Mouse (Mus musculus): ENCODE data around the gene Thbs3. TPM values are rescaled to one million over a fixed set of nuclear protein-coding genes. Genes with fewer than 3 reads are reported as not detected.

The Thbs3 gene
- total RNA-seq, 1 experiment = 36.9 TPM

DNA sequence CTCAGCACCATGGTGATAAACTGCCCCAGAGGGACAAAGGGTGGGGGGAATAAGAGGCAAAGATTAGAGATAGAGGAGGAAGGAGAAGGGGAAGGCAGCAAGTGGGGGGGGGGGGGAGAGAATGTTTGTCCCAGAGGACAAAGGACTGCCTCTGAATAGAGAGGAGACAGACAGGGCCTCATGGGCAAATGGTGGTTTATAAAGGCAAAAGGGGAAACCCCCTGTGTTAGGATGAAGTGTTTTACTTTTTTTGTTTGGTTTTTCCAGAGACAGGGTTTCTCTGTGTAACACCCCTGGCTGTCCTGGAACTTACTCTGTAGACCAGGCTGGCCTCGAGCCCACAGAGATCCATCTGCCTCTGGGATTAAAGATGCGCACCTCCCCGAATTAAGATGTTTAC lies 45.2 kb downstream of the Thbs3 start:
- H3K36me3 ChIP-seq (ENCODE audit: control insufficient read depth, insufficient read depth, low read length, poor library complexity, severe bottlenecking) = no peaks in the 10 kb centered on the region
- H3K27ac ChIP-seq (ENCODE audit: insufficient read depth, low read depth, low read length, poor library complexity, severe bottlenecking) = no peak overlapping the region
- H3K9me3 ChIP-seq (ENCODE audit: control insufficient read depth, insufficient read depth, low read depth, low read length) = no peaks in the 10 kb centered on the region
- TF ChIP-seq MAFK (IDR thresholded peaks at IDR 0.05; ENCODE audit: insufficient read depth, low read depth, low read length) (no peak), ZC3H11A (IDR thresholded peaks at IDR 0.05; ENCODE audit: borderline replicate concordance, low read depth, low read length) (no peak), HCFC1 (IDR thresholded peaks at IDR 0.05; ENCODE audit: borderline replicate concordance, insufficient read depth, low read length) (no peak), CHD2 (IDR thresholded peaks at IDR 0.05; ENCODE audit: low read depth, low read length) (no peak), ZNF384 (IDR thresholded peaks at IDR 0.05; ENCODE audit: low read depth, low read length) (no peak)
- in situ Hi-C loops (cut with MboI; ENCODE audit: low sequenced_read_pairs in 2 of 2, unreplicated experiment in 2 of 2) = no loop called here
- no peak overlapping the region for H3K9ac ChIP-seq (ENCODE audit: insufficient read depth, low read depth, low read length, poor library complexity, severe bottlenecking)
- peaks cover 0 to 8% of the 10 kb centered on the region in 2 experiments; a peak in 1 of 4 replicates for H3K4me1 ChIP-seq (ENCODE audit: control insufficient read depth in 2 of 2, insufficient read depth in 2 of 2, low read length in 2 of 2, poor library complexity in 1 of 2)
- DNase-seq (ENCODE audit: low read depth, low spot score) = no peak
- H3K4me3 ChIP-seq (ENCODE audit: insufficient read depth in 1 of 2, low read depth in 1 of 2, low read length in 2 of 2, poor library complexity in 1 of 2, severe bottlenecking in 1 of 2) = no peak overlapping the region

DNA sequence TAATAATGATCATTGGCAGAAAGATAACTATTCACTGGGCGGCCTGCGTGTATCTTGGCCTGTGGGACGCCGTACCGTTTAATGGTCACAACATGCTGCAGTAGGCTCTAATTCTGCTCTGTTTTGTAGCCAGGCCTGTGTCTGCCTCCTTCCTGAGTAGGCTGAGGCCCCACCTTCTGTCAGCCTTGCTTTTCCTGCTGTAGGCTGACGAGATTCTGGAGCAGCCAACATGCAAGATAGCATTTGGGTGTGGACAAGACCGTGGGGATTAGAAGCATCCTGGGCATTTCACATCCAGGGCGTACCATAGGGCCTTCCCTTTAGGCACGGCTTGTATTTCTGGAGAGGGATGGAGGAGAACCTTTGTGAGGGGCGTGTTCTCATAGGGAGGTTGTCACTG lies 47.4 kb downstream of the Thbs3 start:
- TF ChIP-seq CHD2 (IDR thresholded peaks at IDR 0.05; ENCODE audit: low read depth, low read length) (no peak), ZC3H11A (IDR thresholded peaks at IDR 0.05; ENCODE audit: borderline replicate concordance, low read depth, low read length) (no peak), MAFK (IDR thresholded peaks at IDR 0.05; ENCODE audit: insufficient read depth, low read depth, low read length) (no peak), ZNF384 (IDR thresholded peaks at IDR 0.05; ENCODE audit: low read depth, low read length) (no peak), HCFC1 (IDR thresholded peaks at IDR 0.05; ENCODE audit: borderline replicate concordance, insufficient read depth, low read length) (no peak)
- Histone ChIP-seq H3K27ac (ENCODE audit: insufficient read depth, low read depth, low read length, poor library complexity, severe bottlenecking) (no peak overlapping the region), H3K4me1 (ENCODE audit: control insufficient read depth in 2 of 2, insufficient read depth in 2 of 2, low read length in 2 of 2, poor library complexity in 1 of 2) (peaks cover 0 to 8% of the 10 kb centered on the region in 2 experiments; a peak in 1 of 4 replicates), H3K9me3 (ENCODE audit: control insufficient read depth, insufficient read depth, low read depth, low read length) (no peaks in the 10 kb centered on the region), H3K4me3 (ENCODE audit: insufficient read depth in 1 of 2, low read depth in 1 of 2, low read length in 2 of 2, poor library complexity in 1 of 2, severe bottlenecking in 1 of 2) (no peak overlapping the region), H3K9ac (ENCODE audit: insufficient read depth, low read depth, low read length, poor library complexity, severe bottlenecking) (0 out of 2 replicates have a peak overlapping the region, but pooled peaks have one; percentile 41), H3K36me3 (ENCODE audit: control insufficient read depth, insufficient read depth, low read length, poor library complexity, severe bottlenecking) (no peaks in the 10 kb centered on the region)
- in situ Hi-C loops (cut with MboI; ENCODE audit: low sequenced_read_pairs in 2 of 2, unreplicated experiment in 2 of 2) = no loop called here
- DNase-seq (ENCODE audit: low read depth, low spot score) = no peak

GRCm38 (mm10) chr3:89266439-89266893 lies 51.5 kb downstream of the Thbs3 start:
- TF ChIP-seq HCFC1 (IDR thresholded peaks at IDR 0.05; ENCODE audit: borderline replicate concordance, insufficient read depth, low read length) (peak; percentile 96), CHD2 (IDR thresholded peaks at IDR 0.05; ENCODE audit: low read depth, low read length) (no peak), MAFK (IDR thresholded peaks at IDR 0.05; ENCODE audit: insufficient read depth, low read depth, low read length) (0 out of 2 replicates have a peak, but pooled peaks have one; percentile 3), ZNF384 (IDR thresholded peaks at IDR 0.05; ENCODE audit: low read depth, low read length) (no peak), ZC3H11A (IDR thresholded peaks at IDR 0.05; ENCODE audit: borderline replicate concordance, low read depth, low read length) (no peak)
- H3K36me3 ChIP-seq (ENCODE audit: control insufficient read depth, insufficient read depth, low read length, poor library complexity, severe bottlenecking) = no peaks in the 10 kb centered on the region
- peaks cover 3 to 17% of the 10 kb centered on the region in 2 experiments; a peak in 1 of 4 replicates for H3K4me1 ChIP-seq (ENCODE audit: control insufficient read depth in 2 of 2, insufficient read depth in 2 of 2, low read length in 2 of 2, poor library complexity in 1 of 2)
- DNase-seq (ENCODE audit: low read depth, low spot score) = peak; percentile 66
- H3K9ac ChIP-seq (ENCODE audit: insufficient read depth, low read depth, low read length, poor library complexity, severe bottlenecking) = peak overlapping the region; percentile 87
- H3K9me3 ChIP-seq (ENCODE audit: control insufficient read depth, insufficient read depth, low read depth, low read length) = no peaks in the 10 kb centered on the region
- in situ Hi-C loops (cut with MboI; ENCODE audit: low sequenced_read_pairs in 2 of 2, unreplicated experiment in 2 of 2) = no loop called here
- H3K27ac ChIP-seq (ENCODE audit: insufficient read depth, low read depth, low read length, poor library complexity, severe bottlenecking) = no peak overlapping the region
- peak overlapping the region; percentile 77 to 88 for H3K4me3 ChIP-seq (ENCODE audit: insufficient read depth in 1 of 2, low read depth in 1 of 2, low read length in 2 of 2, poor library complexity in 1 of 2, severe bottlenecking in 1 of 2)

DNA sequence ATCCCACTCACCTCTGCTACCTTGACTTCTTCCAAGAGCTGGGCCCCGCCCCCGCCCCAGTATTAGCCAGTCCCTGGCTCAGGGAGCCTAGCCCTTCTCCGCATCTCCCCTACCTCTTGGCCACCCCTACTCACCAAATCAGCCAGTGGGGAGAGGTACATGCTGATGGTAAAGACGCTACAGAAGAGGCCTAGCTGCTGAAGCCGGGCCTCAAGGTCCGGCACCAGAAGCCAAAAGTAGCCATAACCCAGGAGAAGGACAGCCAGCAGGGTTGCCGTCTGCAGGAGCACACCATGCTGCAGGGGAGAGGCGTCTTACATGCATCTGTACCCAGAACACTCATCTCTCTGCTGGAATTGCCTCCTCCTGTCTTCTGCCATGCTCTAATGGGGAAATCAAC lies 53.9 kb downstream of the Thbs3 start:
- Histone ChIP-seq H3K4me1 (ENCODE audit: control insufficient read depth in 2 of 2, insufficient read depth in 2 of 2, low read length in 2 of 2, poor library complexity in 1 of 2) (peaks cover 5 to 16% of the 10 kb centered on the region in 2 experiments; a peak in 3 of 4 replicates), H3K9ac (ENCODE audit: insufficient read depth, low read depth, low read length, poor library complexity, severe bottlenecking) (peak overlapping the region; percentile 19; the same call in 1 of the 2 replicates), H3K27ac (ENCODE audit: insufficient read depth, low read depth, low read length, poor library complexity, severe bottlenecking) (no peak overlapping the region), H3K9me3 (ENCODE audit: control insufficient read depth, insufficient read depth, low read depth, low read length) (no peaks in the 10 kb centered on the region), H3K4me3 (ENCODE audit: insufficient read depth in 1 of 2, low read depth in 1 of 2, low read length in 2 of 2, poor library complexity in 1 of 2, severe bottlenecking in 1 of 2) (peak overlapping the region; percentile 22 to 50; a peak in 2 of 4 replicates), H3K36me3 (ENCODE audit: control insufficient read depth, insufficient read depth, low read length, poor library complexity, severe bottlenecking) (no peaks in the 10 kb centered on the region)
- TF ChIP-seq CHD2 (IDR thresholded peaks at IDR 0.05; ENCODE audit: low read depth, low read length) = no peak
- no peak for TF ChIP-seq MAFK (IDR thresholded peaks at IDR 0.05; ENCODE audit: insufficient read depth, low read depth, low read length)
- no peak for TF ChIP-seq ZC3H11A (IDR thresholded peaks at IDR 0.05; ENCODE audit: borderline replicate concordance, low read depth, low read length)
- TF ChIP-seq HCFC1 (IDR thresholded peaks at IDR 0.05; ENCODE audit: borderline replicate concordance, insufficient read depth, low read length) = no peak
- TF ChIP-seq ZNF384 (IDR thresholded peaks at IDR 0.05; ENCODE audit: low read depth, low read length) = no peak
- DNase-seq (ENCODE audit: low read depth, low spot score) = no peak
- in situ Hi-C loops (cut with MboI; ENCODE audit: low sequenced_read_pairs in 2 of 2, unreplicated experiment in 2 of 2) = no loop called here
